Mouse (Mus musculus) CD4-positive, CD25-positive, alpha-beta regulatory T cell, adult 4 months (primary cell): ENCODE measurements at regions not wholly inside any gene's neighbourhood (a gene's known extent, or its start where the extent isn't known, plus 50 kb on each side); places are given as distances from the start of the nearest gene placed in this dataset.

ENCODE experiments used
- ATAC-seq: one replicate; pipeline ENCODE4 v1.8.0; 2017

DNA sequence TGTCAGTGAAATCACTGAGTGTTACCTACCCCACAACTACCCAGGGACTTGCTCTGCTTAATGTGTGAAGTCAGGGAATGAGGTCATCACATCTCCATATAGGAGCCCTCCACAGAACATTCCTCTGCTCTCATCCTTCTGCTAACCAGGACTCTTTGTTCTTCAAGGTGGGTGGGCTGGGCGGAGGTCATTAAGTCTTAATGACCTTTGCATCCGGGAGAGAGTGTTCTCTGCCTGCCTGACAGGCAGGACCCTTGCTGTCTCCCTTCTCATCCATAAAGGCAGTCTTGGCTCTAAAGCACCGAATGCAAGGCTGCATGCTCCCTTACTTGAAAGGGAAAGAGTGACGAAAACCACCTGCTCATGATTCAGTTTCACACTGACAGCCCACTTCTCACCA, 1051.4 kb downstream of the Slc22a22 start:
- ATAC-seq, result no peak

DNA sequence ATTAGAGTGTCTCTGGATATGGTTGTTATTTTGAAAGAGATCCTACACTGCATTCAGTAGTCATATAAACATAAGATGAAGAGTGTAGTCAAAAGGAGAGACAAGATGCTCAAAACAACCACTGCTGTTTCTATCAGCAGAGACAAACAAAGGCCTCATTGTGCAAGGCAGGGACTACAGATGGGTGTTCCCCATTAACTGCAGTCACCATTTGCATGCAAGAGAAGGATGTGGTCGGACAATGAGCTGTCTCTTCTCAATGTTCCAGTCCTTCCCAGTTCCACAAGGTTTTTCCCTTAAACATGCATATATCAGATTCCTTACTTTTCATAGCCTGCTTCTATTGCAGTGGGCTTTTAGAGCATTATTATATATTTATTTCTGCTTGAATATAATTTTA, 1056.7 kb downstream of the Slc22a22 start:
- no peak for ATAC-seq

DNA sequence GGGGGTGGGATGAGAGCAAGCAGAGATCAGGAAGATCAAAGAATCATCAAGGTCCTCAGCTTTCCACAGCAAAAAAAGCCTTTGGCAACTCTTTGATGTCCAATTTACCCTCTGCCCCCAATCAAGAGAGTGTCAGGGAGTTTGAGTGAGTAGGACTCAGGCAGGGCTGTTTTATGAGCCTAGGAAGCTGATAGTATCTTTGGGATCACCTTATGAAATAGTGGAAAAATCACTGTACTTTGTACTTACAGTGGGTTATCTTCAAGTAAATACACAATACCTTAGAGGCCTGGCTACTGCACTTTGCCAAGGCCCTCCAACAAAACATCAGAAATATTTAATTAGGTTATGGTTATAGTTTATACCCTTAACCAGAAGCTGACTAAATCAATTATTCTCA, 1085.4 kb downstream of the Slc22a22 start:
- no peak for ATAC-seq

DNA sequence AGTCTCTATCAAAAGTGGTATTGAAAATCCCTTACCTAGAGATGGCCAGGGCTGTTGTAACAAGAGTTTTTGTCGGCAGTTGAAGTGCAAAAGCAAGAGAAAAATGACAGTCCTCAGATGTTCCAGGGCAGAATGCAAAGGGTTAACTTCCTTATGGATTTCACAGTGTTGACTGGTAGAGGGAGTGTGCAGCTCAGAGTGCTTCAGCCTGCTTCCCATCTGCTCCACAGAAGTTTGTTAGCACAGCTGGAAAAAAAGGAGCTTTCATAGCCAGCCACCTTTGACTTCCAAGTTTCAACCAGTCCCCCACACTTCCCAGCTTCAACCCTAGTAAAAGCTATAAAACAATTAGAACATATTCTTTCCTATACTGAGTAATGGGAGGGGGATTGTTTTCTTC, 1098.9 kb downstream of the Slc22a22 start:
- no peak for ATAC-seq

DNA sequence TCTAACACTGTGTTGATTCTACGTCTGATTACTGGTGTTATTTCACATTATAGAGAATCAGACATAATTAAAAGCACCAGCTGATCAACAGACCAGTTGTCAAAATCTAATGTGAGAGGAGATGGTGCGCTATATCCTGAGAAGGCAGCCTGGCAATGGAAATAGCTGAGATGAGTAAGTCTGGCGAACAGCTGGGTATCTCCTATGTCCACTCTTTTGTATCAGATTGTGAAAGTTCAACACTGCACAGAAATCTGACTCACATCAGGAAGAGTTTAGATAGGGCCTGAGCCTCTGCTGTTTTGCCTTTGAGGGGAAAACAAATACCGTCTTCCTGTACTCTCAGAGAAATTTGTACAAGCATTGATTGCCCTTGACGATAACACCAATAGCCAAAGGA, 1126.5 kb downstream of the Slc22a22 start:
- ATAC-seq, result no peak

DNA sequence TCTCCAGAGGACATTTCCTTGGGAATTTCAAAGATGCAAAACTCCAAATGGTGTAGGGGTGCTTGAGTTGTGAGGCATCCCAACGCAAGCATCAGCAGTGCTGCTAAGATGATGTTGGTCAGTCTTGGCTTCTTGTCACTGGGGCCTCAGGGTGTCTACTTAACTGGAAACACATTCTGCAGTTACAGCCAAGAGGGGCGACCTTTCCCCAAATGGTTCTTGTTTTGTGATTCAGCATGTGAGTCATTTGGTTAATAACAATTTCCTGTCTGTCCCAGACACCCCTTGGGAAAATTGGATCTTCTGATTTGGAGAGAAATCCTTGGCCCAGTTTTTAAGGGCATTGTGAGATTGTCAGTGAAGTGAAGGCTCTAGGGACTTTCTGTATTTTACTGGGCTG, 1131.3 kb downstream of the Slc22a22 start:
- no peak for ATAC-seq

DNA sequence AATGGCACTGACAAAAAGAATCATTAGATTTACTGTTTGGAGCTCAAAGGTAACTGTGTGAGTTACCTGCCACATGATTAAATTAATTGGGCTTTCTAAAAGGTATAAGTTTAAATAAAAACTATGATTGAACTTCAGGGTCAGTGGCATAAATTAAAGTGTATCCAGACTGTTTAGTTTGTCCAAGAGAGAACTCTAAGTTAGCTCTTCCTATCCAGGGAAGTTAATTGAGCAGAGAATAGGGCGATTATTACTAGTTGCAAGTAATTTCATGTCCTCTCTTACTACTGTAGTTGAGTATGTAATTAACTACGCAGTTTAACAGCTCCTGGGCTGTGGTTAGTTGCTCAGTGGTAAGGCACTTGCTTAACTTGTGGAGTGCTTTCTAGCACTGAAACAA, 1132.5 kb downstream of the Slc22a22 start:
- no peak for ATAC-seq

DNA sequence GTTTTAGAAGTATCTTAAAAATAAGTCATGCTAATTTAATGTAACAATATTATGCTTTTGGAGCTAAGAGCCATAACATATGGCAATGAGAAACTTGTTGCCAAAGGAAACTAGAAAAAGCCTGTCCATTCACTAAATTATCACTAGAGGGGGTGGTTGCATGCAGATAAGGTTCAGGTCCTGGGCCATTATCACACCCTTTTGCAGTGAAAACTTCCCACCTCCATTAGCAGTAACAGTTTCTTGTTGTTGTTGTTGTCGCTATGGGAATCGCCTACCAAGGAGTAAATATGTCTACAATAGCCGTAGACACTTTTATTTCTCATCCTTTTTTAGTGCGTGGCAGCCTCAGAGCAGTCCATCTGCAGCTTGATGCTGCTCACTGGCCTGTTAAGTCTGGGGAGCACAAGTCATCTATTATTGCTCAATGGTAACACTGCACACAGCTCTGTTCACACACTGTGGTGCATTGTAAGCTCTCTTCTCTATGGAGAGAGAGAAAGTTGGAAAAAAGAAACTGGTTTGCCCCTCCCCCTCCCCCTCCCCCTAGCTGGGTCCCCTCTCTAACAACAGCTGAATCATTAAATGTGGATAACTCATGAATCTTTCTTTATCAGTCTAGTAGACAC, 1133.0 kb downstream of the Slc22a22 start:
- ATAC-seq, result no peak

DNA sequence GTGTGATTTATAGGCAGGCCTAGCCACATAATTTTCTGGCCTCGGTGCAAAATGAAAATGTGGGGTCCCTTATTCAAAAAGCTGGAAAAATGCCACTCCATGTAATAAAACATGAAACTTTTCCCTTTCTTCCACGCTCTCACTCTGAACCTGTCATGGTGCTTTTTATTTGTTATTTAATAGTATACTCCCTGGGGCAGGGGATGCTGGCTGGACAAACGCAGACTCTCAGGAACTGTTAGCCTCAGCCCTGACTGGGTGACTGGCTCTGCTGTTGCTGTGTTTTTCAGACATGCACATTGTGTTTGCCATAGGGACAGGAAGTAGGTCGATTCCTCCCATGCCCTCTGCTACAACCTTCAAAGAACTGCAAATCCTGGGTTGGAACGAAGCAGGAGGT, 1139.5 kb downstream of the Slc22a22 start:
- no peak for ATAC-seq

DNA sequence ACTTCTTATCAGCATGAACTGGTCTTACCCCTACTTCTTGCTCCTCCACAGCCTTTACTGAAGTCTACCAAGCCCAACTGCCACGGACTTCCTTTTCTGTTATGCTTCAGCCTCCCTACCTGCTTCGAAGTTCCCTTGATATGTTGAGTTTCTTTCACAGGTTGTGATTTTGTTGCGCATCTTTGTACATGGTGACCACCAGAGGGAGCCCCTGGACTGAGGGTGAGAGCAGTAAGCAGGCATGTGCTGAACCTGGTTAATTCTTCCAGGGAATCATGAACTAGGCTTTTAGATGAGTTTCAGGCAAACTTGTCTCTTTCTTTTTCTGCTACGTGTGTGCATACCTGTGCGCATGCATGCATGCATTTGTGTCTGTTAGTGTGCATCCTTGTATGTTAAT, 1141.0 kb downstream of the Slc22a22 start:
- no peak for ATAC-seq

DNA sequence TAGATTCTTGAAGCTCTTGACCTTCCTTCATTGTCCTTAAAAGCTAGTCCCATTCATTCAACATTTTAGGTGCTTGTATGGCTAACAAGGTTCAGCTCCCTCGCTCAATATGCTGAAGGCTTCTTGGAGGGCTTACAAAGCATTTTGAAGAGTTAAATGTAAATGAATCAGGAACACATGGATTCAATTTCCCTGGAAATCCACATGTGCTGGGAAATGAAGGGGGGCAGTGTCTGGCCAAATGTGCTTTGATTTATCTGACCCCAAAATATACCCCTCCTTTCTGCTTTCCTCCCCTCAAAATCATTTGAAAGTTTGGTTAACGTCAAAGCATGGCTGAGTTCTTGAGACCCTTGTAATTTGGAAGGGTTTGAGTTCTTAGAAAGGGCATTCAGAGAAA, 1142.4 kb downstream of the Slc22a22 start:
- no peak for ATAC-seq

DNA sequence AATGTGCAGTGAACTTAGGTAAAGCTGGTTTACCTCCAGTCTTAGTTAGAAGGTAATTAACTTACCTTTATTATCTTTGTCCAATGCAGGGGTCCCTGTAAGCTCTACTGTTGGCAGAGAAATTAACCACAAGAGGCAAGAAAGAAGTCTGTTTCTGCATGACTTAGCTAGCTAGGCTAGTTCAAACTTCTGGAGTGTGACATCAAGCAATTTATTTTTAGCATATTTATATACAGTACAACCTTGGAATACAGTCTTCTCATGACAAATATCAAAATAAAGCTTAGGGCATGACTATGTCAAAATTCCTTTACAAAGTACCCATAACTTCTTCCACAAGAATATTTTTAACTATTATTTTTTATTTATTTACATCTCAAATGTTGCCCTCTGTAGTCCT, 1156.9 kb downstream of the Slc22a22 start:
- no peak for ATAC-seq

DNA sequence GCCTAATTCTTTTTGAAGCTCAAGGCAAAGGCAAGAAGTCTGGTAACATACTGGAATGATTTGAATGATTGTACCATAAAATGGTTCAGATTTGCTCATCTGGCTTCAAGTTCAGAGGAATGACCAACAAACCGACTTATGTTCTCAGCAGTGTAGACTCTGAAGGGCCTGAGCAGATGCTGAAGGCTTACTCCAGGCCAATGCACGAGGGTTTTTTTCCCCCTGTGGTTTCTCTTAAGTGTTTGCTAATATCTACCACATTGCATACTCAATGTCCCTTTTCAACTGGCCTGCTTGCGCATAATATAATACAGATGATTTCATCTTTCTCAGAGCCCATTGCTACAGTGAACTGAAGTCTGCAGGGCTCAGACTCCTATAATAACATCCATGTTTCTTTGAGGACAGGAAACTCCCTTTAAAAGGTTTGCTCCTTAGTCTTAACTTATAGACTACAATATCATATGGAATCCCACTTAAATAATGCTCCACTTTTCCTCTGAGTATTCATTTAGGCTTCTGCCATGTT, 1182.5 kb downstream of the Slc22a22 start:
- no peak for ATAC-seq

DNA sequence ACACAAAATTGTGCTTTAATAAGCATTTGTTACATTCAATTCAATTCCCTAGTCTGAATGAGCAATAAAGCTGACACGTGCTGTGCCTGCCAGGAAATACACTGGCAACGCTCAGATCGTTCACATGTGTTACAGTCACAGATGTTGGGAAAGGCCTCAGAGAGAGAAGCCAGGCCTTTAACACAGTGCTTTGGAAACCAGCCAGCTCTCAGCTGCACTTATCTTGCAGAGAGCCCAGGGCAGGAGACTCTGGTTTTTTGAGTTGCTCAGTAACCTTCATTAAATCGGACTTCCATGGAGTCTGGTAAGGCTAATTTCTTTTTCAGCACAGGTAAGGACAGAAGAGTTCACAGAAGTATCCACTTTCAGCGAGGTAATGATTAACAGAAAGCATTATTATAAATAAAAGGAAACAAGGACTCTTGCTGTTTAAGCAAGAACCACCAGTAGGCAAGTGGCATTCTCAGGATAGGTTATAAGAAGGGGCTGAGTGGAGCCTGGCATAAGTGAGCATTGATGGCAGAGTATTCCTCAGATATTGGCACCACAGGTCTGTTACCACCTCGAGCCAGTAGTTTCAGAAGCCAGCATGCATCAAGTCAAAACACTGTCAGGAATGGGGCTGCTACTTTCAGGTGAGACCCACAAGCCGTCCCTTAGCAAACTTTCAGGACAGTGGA, 1198.7 kb downstream of the Slc22a22 start:
- no peak for ATAC-seq

DNA sequence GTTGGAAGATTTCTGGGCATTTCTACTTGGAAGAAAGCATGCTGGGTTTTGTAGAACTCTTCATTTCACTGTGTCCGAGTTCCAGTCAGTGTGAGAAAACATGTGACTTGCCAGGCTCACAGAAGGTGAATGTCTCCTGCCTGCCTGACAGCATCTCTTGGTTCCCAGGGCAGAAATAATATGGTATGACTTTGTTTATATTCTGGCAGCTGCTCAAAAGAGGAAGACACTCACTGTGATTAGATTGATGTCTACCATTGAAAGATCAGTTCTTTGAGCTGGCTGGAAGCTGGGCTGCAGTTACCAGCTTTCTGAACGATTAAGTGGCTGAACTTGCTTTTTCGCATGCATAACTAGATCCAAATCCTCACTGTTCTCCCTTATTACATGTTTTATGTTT, 1199.4 kb downstream of the Slc22a22 start:
- ATAC-seq, result no peak

DNA sequence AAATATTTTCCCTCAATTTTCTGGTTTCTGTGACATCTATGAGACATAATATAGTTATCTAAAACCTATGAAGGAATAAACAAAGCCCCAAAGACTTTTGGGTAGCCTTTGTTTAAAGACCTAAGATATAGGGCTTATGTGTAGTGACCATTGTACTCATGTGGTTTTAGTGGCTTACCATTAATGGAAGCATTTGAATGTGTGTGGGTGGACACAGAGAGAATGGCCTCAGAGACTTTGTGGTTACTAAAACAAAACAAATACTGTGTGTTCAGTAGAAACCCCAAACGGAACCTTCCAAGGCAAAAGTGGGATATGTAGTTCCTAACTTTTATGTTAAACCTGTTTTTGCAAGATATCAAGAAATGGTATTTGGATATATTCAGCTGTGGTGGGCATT, 1228.7 kb downstream of the Slc22a22 start:
- ATAC-seq, result no peak

DNA sequence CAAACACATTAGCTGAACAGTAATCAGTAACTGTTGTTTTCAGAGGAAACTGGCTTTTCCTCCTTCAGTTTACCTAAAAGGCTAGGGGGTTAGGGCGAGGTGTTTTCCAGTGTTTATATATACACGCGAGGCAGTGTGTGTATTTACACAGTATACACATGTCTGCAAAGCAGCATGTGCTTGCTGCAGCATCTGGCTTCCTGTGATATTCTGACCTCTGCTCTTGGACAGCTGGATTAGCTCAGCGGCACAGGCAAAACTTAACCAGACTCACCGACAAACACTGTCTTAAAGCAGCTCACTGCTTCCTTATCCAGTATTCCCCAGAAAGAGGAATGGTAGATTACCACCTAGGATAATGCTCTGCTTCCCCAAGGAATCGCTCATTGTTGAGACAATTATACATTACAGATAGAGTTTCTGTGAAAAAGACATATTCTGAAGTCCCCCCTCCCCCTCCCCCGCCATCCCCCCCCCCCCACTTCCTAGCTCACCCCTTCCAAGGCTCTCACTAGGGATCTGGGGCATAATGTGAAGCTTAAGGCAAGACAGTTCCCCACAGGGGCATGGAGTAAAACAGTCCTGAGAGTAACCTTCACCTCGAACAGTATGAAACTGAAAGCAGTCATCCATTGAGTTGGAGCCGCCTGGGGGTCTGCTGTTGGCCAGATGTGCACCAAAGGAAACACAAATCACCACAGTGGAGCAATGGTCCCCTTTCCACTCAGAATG, 1233.3 kb downstream of the Slc22a22 start:
- ATAC-seq, result no peak

DNA sequence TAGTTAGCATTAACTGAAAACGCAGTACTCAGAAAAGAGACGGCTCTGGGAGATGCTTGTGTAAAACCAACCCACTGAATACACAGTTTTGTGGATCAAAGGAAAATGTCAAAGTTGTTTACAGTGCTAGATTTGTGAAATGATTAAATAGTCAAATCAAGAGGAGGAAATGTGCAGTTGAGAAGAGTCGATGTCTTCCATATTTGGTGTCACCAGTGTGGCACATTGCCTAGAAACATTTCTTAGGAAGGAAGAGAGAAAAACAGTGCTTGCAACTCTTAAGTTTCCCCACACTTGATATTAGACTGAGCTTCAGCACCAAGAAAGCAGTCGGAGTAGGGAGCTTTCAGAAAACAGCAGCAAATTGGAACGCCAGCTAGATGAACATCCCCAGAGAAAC, 1274.9 kb downstream of the Slc22a22 start:
- no peak for ATAC-seq

DNA sequence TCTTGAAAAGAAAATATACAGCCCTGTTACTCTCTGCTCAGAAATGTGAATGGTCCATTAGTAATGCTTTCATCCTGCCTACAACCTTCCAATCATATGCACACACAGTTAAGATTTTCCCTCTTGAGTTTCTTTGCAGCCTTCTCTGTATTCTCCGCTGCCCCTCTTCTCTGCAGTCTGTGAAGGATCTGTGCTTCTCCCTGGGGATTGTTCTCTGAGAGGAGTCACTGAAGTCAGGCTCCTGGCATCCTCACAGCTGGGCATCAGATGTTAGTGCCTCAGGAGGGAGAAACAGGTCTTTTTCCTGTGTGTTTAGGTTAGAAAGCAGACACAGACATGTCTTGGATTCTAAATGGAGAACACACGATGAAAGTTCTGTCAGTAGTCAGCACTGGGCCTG, 1278.1 kb downstream of the Slc22a22 start:
- no peak for ATAC-seq

DNA sequence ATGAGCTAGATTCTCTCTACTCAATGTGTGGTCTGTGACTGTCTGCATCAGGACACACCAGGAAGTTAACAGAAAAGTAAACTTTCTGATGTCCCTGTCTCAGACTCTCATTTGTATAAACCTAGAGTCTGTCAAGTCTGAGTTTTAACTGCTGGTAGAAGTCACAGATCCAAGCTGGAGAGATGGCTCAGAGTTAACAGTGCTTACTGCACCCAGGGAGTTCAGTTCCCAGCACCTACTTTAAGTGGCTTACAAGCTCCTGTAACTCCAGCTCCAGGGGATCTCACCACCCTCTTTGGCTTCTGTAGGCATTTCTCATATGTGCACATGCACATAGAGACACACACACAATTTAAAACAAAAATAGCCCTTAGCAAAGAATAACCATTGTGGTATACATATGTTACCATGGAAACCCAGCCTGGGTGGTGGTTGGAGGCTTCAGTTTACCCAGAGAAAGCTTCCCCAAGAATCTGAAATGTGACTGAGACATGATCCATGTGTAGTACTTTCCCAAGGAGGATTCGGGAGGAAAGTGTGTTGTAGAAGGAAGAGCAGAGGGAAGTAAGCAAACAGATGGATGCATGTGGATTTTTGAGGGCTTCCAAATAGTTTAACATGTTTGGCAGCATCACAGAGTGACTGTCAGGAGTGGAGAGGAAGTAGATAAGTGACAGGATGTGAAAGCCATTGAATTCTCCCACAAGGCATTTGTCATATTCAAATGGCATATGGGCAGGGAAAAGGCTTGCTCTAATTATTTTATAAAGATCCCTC, 1279.8 kb downstream of the Slc22a22 start:
- ATAC-seq, result no peak

DNA sequence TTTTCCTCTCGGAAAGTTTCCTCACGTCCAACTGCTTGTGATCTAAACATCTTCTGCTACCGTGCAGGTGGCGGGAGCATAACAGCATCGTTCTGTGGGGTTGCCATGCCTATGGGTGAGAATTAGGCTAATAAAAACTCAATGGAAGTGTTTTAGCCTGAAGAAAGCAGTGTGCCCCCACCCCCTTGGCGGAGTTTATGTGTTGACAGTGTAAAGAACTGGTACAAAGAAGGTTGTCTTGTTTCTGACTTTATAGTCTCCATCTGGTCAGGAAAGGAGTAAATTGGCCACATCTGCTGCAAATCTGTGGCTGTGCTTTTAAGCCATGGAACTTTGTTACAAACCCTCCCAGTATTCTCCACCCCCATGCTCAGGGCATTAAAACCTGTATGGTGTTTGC, 1311.2 kb downstream of the Slc22a22 start:
- no peak for ATAC-seq

DNA sequence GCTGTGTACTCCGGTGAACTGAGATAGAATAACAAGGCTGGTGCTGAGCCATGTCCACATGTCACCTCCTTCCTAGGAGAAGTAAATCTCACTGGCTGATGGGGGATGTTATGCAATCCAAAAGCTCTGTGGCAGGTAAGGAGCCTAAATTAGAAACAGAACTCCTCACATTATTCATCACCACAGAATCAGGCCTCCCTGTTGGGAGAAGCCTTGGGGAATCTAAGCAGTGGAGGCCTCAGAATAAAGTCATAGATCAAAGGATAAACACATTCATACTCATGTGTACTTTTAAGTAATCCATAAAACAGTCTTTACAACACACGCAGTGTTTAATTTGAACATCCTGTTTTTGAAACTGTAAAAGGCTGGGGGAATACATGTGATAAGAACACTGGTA, 1318.7 kb downstream of the Slc22a22 start:
- no peak for ATAC-seq

DNA sequence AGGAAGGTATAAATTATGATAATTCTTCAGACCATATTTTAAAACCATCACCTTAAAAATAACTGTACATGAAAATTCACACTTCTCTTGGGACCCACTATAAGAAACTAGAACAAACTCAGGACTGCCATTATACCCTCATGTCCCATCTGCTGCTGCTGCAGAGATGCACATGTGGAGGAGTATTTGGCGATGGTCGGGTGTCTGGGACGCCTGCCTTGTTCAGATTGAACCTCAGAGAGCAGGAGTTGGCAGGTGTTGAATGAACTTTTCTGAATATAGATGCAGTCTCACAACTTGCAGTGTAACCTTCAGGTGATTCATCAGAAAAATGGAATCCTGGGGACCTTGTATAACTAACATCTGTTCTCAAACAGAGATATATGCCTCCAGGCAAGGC, 1338.0 kb downstream of the Slc22a22 start:
- no peak for ATAC-seq
